Mouse (Mus musculus) midbrain, embryonic 13.5 days (tissue): ENCODE measurements at regions not wholly inside any gene's neighbourhood (a gene's known extent, or its start where the extent isn't known, plus 50 kb on each side); places are given as distances from the start of the nearest gene placed in this dataset.

Experiments
- ATAC-seq: fragments of 200-750 bp; cut with Nextera tagmentation; 2 replicates; pipeline ENCODE4 v1.8.0; 2017; ENCODE audit warnings: mild to moderate bottlenecking, moderate TSS enrichment, moderate library complexity
- H3K27ac ChIP-seq: fragments of 300-500 bp; sonication (generic); 2 replicates; pipeline ENCODE4 v1.5.1; 2015; ENCODE audit warnings: inconsistent platforms, mild to moderate bottlenecking, moderate library complexity
- H3K27me3 ChIP-seq: fragments of 300-500 bp; sonication (generic); 2 replicates; pipeline ENCODE4 v1.6.1; 2015; ENCODE audit warnings: mild to moderate bottlenecking, inconsistent platforms
- H3K36me3 ChIP-seq: fragments of 300-500 bp; sonication (generic); 2 replicates; pipeline ENCODE4 v1.6.1; 2015; ENCODE audit warnings: mild to moderate bottlenecking, inconsistent platforms
- H3K4me1 ChIP-seq: fragments of 300-500 bp; sonication (generic); replicated peaks from 2 replicates; pipeline ENCODE4 v1.6.1; 2015; ENCODE audit warnings: inconsistent platforms
- H3K4me2 ChIP-seq: fragments of 300-500 bp; sonication (generic); replicated peaks from 2 replicates; pipeline ENCODE4 v1.6.1; 2015; ENCODE audit warnings: moderate library complexity, mild to moderate bottlenecking, inconsistent platforms
- H3K4me3 ChIP-seq: fragments of 300-500 bp; sonication (generic); replicated peaks from 2 replicates; pipeline ENCODE4 v1.5.1; 2015; ENCODE audit warnings: mild to moderate bottlenecking, inconsistent platforms
- H3K9ac ChIP-seq: fragments of 300-500 bp; sonication (generic); replicated peaks from 2 replicates; pipeline ENCODE4 v1.6.1; 2015; ENCODE audit warnings: mild to moderate bottlenecking, inconsistent platforms
- H3K9me3 ChIP-seq: fragments of 300-500 bp; sonication (generic); 2 replicates; pipeline ENCODE4 v1.6.1; 2016; ENCODE audit warnings: mild to moderate bottlenecking, inconsistent platforms
- WGBS: fragments of 180-500 bp; shearing (Covaris S2); methylation state at CpG from one replicate; pipeline ENCODE4 v1.1.7; 2015; 5-methylcytosine and 5-hydroxymethylcytosine counted together

GRCm38 (mm10) chr5:106170405-106170804 is 287.6 kb downstream of the Barhl2 start:
- 0 out of 2 replicates have a peak, but pooled peaks have one; percentile 21 for ATAC-seq
- Histone ChIP-seq H3K4me3 (no peak overlapping the region), H3K9ac (no peak overlapping the region), H3K36me3 (no peaks in the 10 kb centered on the region), H3K4me1 (peaks cover 10% of the 10 kb centered on the region), H3K4me2 (no peak overlapping the region), H3K27ac (no peak overlapping the region), H3K9me3 (no peaks in the 10 kb centered on the region), H3K27me3 (no peaks in the 10 kb centered on the region)
- WGBS = 92% methylated on average over 4 of the region's 4 CpGs

- 75% methylated on average over 11 of the region's 11 CpGs for WGBS
- H3K4me2 ChIP-seq = no peak overlapping the region
- H3K9me3 ChIP-seq = no peaks in the 10 kb centered on the region
- ATAC-seq = no peak
- H3K27me3 ChIP-seq = no peaks in the 10 kb centered on the region
- peaks cover 21% of the 10 kb centered on the region for H3K4me1 ChIP-seq
- H3K4me3 ChIP-seq = no peak overlapping the region
- H3K36me3 ChIP-seq = no peaks in the 10 kb centered on the region
- H3K9ac ChIP-seq = no peak overlapping the region
- no peak overlapping the region for H3K27ac ChIP-seq
Measured at GRCm38 (mm10) chr5:106167556-106167955, 290.4 kb downstream of the Barhl2 start.

GRCm38 (mm10) chr5:106166266-106166665 is 289.9 kb downstream of the Zfp326 start:
- no peak for ATAC-seq
- Histone ChIP-seq H3K9me3 (no peaks in the 10 kb centered on the region), H3K27ac (no peak overlapping the region), H3K4me2 (no peak overlapping the region), H3K36me3 (no peaks in the 10 kb centered on the region), H3K4me1 (peaks cover 15% of the 10 kb centered on the region), H3K27me3 (no peaks in the 10 kb centered on the region), H3K4me3 (no peak overlapping the region), H3K9ac (no peak overlapping the region)
- WGBS = 73% methylated on average over 5 of the region's 5 CpGs

- no peaks in the 10 kb centered on the region for H3K9me3 ChIP-seq
- WGBS = 78% methylated on average over 8 of the region's 8 CpGs
- ATAC-seq = no peak
- H3K27ac ChIP-seq = no peak overlapping the region
- no peaks in the 10 kb centered on the region for H3K27me3 ChIP-seq
- no peak overlapping the region for H3K4me3 ChIP-seq
- H3K4me2 ChIP-seq = no peak overlapping the region
- no peaks in the 10 kb centered on the region for H3K36me3 ChIP-seq
- no peak overlapping the region for H3K9ac ChIP-seq
- peaks cover 11% of the 10 kb centered on the region for H3K4me1 ChIP-seq
Measured at GRCm38 (mm10) chr5:106164190-106164589, 287.8 kb downstream of the Zfp326 start.

GRCm38 (mm10) chr5:106162981-106163653 is 286.8 kb downstream of the Zfp326 start:
- H3K4me1 ChIP-seq = peaks cover 11% of the 10 kb centered on the region
- peak; percentile 70 for ATAC-seq
- H3K27me3 ChIP-seq = no peaks in the 10 kb centered on the region
- H3K4me2 ChIP-seq = no peak overlapping the region
- no peak overlapping the region for H3K4me3 ChIP-seq
- H3K36me3 ChIP-seq = no peaks in the 10 kb centered on the region
- WGBS = 47% methylated on average over 12 of the region's 12 CpGs
- H3K27ac ChIP-seq = peak overlapping the region; percentile 71
- no peak overlapping the region for H3K9ac ChIP-seq
- no peaks in the 10 kb centered on the region for H3K9me3 ChIP-seq

- Histone ChIP-seq H3K36me3 (no peaks in the 10 kb centered on the region), H3K4me1 (no peaks in the 10 kb centered on the region), H3K9ac (no peak overlapping the region), H3K27me3 (no peaks in the 10 kb centered on the region), H3K4me2 (no peak overlapping the region), H3K4me3 (no peak overlapping the region), H3K9me3 (no peaks in the 10 kb centered on the region), H3K27ac (no peak overlapping the region)
- ATAC-seq = no peak
Measured at GRCm38 (mm10) chr5:106139109-106139508, 262.7 kb downstream of the Zfp326 start.

- Histone ChIP-seq H3K9ac (no peak overlapping the region), H3K4me3 (no peak overlapping the region), H3K9me3 (no peaks in the 10 kb centered on the region), H3K27me3 (no peaks in the 10 kb centered on the region), H3K36me3 (no peaks in the 10 kb centered on the region), H3K4me1 (peaks cover 12% of the 10 kb centered on the region), H3K27ac (no peak overlapping the region), H3K4me2 (no peak overlapping the region)
- no peak for ATAC-seq
- 71% methylated on average over 3 of the region's 3 CpGs for WGBS
Measured at GRCm38 (mm10) chr5:106122928-106123327, 246.6 kb downstream of the Zfp326 start.

- 68% methylated on average over 1 of the region's 1 CpGs for WGBS
- Histone ChIP-seq H3K27me3 (no peaks in the 10 kb centered on the region), H3K4me2 (no peak overlapping the region), H3K4me3 (no peak overlapping the region), H3K27ac (no peak overlapping the region), H3K36me3 (no peaks in the 10 kb centered on the region), H3K4me1 (peaks cover 10% of the 10 kb centered on the region), H3K9me3 (no peaks in the 10 kb centered on the region), H3K9ac (no peak overlapping the region)
- no peak for ATAC-seq
Measured at GRCm38 (mm10) chr5:106119584-106119983, 243.2 kb downstream of the Zfp326 start.

- Histone ChIP-seq H3K36me3 (no peaks in the 10 kb centered on the region), H3K9me3 (no peaks in the 10 kb centered on the region), H3K27me3 (no peaks in the 10 kb centered on the region), H3K4me3 (no peak overlapping the region), H3K4me1 (0 out of 2 replicates have a peak, but pooled peaks cover 3% of the 10 kb centered on the region), H3K4me2 (no peak overlapping the region), H3K27ac (no peak overlapping the region), H3K9ac (no peak overlapping the region)
- no peak for ATAC-seq
- 91% methylated on average over 3 of the region's 3 CpGs for WGBS
Measured at GRCm38 (mm10) chr5:106113186-106113585, 236.8 kb downstream of the Zfp326 start.

GRCm38 (mm10) chr5:106108474-106108971 is 232.2 kb downstream of the Zfp326 start:
- no peaks in the 10 kb centered on the region for H3K36me3 ChIP-seq
- no peak overlapping the region for H3K9ac ChIP-seq
- H3K27me3 ChIP-seq = no peaks in the 10 kb centered on the region
- 83% methylated on average over 8 of the region's 8 CpGs for WGBS
- H3K4me1 ChIP-seq = 0 out of 2 replicates have a peak, but pooled peaks cover 3% of the 10 kb centered on the region
- no peaks in the 10 kb centered on the region for H3K9me3 ChIP-seq
- ATAC-seq = no peak
- no peak overlapping the region for H3K4me2 ChIP-seq
- no peak overlapping the region for H3K4me3 ChIP-seq
- H3K27ac ChIP-seq = no peak overlapping the region

- Histone ChIP-seq H3K4me1 (0 out of 2 replicates have a peak, but pooled peaks cover 4% of the 10 kb centered on the region), H3K4me2 (no peak overlapping the region), H3K9ac (no peak overlapping the region), H3K4me3 (no peak overlapping the region), H3K27me3 (no peaks in the 10 kb centered on the region), H3K9me3 (no peaks in the 10 kb centered on the region), H3K36me3 (no peaks in the 10 kb centered on the region), H3K27ac (no peak overlapping the region)
- WGBS = 68% methylated on average over 4 of the region's 4 CpGs
- ATAC-seq = no peak
Measured at GRCm38 (mm10) chr5:106102255-106102654, 225.9 kb downstream of the Zfp326 start.

GRCm38 (mm10) chr5:106098887-106099286 is 222.5 kb downstream of the Zfp326 start:
- WGBS = 89% methylated on average over 8 of the region's 8 CpGs
- ATAC-seq = no peak
- H3K4me3 ChIP-seq = no peak overlapping the region

GRCm38 (mm10) chr5:106089332-106089731 is 213.0 kb downstream of the Zfp326 start:
- H3K36me3 ChIP-seq = no peaks in the 10 kb centered on the region
- ATAC-seq = no peak
- no peaks in the 10 kb centered on the region for H3K27me3 ChIP-seq
- H3K9me3 ChIP-seq = peaks cover 8% of the 10 kb centered on the region
- no peak overlapping the region for H3K4me2 ChIP-seq
- H3K4me1 ChIP-seq = peaks cover 4% of the 10 kb centered on the region
- H3K27ac ChIP-seq = no peak overlapping the region
- WGBS = 75% methylated on average over 7 of the region's 7 CpGs
- no peak overlapping the region for H3K9ac ChIP-seq
- H3K4me3 ChIP-seq = no peak overlapping the region

More at GRCm38 (mm10) chr5:106098887-106099286, 222.5 kb downstream of the Zfp326 start:
- Histone ChIP-seq H3K9ac (no peak overlapping the region), H3K4me2 (no peak overlapping the region), H3K27me3 (no peaks in the 10 kb centered on the region), H3K4me1 (0 out of 2 replicates have a peak, but pooled peaks cover 4% of the 10 kb centered on the region), H3K36me3 (no peaks in the 10 kb centered on the region), H3K9me3 (no peaks in the 10 kb centered on the region), H3K27ac (no peak overlapping the region)
